Mouse (Mus musculus) gastrocnemius, postnatal 36 days (tissue): Measurements from ENCODE around the gene Topors. TPM values are rescaled to one million over a fixed set of nuclear protein-coding genes. Genes with fewer than 3 reads are reported as not detected.

Experiments
- DNase-seq, 2 experiments: peaks; one replicate each; pipeline ENCODE4 v3.0.0; 2022
- intact Hi-C: fragments of 180-260 bp; cut with DNase I; formaldehyde crosslinking; loops from one replicate; pipeline ENCODE4 v1.15.1; 2025
- total RNA-seq, 2 experiments: library from RNA; stranded (reverse); gene quantifications; 2 replicates each; pipeline ENCODE4 v1.2.3; 2021

Gene Topors
- total RNA-seq, 2 experiments from 2014 or later = 6.6 to 9.3 TPM

GRCm38 (mm10) chr4:40218382-40218781 is 51.3 kb downstream of the Topors start:
- intact Hi-C loops = no loop called here
- no peak for DNase-seq

GRCm38 (mm10) chr4:40217910-40218309 is 51.7 kb downstream of the Topors start:
- intact Hi-C loops = no loop called here
- DNase-seq = no peak

- DNase-seq = no peak
- intact Hi-C loops = no loop called here
These were observed 57.5 kb downstream of the Topors start for GRCm38 (mm10) chr4:40212177-40212576.

Other genes starting within 250 kb of the Topors start
- gene Aco1, start 126.8 kb downstream of the Topors start, total RNA-seq = 10 to 100 TPM; 15.2 to 18.6 TPM
- gene Ddx58, start 30.0 kb downstream of the Topors start, total RNA-seq = 1 to 10 TPM; 2.1 to 3.0 TPM
- 10 to 100 TPM; 38.1 to 44.5 TPM for gene Smim27, start 271 bp downstream of the Topors start, total RNA-seq
- 100 to 1,000 TPM; 253 to 256 TPM for gene Ndufb6, start 9.6 kb upstream of the Topors start, total RNA-seq
- not detected for gene Tmem215, start 202.3 kb upstream of the Topors start, total RNA-seq